Mouse (Mus musculus) brain, embryonic 14.5 days (tissue): ENCODE measurements at regions not wholly inside any gene's neighbourhood (a gene's known extent, or its start where the extent isn't known, plus 50 kb on each side); places are given as distances from the start of the nearest gene placed in this dataset.
A peak's percentile ranks its signal among the peaks of the same experiment; 100 is the strongest.

ENCODE experiments used
- DNase-seq: peaks from one replicate; pipeline ENCODE4 v3.0.0-alpha.2; 2011; ENCODE audit warnings: low read depth
- CTCF ChIP-seq: fragments of 200-500 bp; IDR thresholded peaks from 2 replicates; pipeline ENCODE4 v1.5.1; 2012; ENCODE audit warnings: inconsistent platforms, mild to moderate bottlenecking, moderate library complexity, borderline replicate concordance; ENCODE audit not compliant: insufficient read depth, insufficient read length; ENCODE audit errors: extremely low read depth
- POLR2A ChIP-seq: fragments of 200-500 bp; IDR thresholded peaks from 2 replicates; pipeline ENCODE4 v1.6.1; 2012; ENCODE audit warnings: mild to moderate bottlenecking, inconsistent platforms, borderline replicate concordance; ENCODE audit not compliant: poor library complexity, insufficient read depth, insufficient read length, severe bottlenecking; ENCODE audit errors: extremely low read depth

DNA sequence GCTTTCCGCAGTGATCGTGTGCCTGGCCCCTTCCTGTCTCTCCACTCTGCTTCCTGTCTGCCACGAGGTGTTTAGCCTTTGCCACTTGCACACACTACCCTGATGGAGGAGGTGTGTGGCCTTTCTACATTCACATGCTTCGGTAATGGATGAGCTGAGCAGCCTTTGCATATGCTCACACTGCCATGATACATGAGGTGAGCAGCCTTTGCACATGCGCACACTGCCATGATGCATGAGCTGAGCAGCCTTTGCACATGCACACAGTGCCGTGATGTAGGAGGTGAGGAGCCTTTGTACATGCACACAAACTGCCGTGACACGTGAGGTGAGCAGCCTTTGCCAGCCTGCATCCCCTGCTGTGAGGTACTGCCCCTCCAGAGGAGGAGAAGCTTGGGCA lies 58.3 kb downstream of the Erv3 start:
- TF ChIP-seq POLR2A = no peak
- TF ChIP-seq CTCF = no peak
- no peak for DNase-seq

DNA sequence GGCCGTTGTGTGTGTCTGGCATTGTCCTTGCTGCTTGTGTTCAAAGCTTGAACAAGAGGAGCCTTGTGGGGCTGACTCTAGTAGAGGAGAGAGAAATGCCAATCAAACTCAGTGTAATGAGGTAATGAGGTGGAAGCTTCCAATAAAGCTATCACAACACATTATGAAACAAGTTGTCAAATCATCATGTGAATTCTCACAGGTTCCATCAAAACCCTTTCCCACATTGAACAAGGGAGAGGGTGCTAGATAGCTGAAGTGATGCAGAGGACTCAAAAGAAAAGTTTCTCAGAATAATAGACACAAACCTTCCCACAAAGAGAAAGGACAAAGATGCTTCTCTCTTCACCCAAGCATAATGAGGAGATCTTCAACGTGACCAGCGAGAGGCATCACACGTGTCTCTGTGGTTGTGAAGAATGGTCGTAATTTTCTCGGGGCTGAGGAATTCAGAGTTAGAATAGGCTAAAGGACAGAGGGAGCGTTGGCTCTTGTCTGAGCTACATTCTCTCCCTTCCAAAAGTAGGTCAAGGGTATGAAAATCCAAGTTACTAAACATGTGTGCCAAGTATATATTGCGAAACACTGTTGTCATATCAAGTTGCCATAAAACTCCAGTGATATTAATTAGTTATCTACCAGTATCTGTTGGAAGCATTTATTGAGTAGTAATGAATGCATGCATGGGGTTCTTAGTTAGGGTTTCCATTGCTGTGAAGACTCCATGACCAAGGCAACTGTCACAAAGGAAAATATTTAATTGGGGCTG lies 59.2 kb downstream of the Erv3 start:
- DNase-seq = no peak
- TF ChIP-seq POLR2A (no peak), CTCF (no peak)

DNA sequence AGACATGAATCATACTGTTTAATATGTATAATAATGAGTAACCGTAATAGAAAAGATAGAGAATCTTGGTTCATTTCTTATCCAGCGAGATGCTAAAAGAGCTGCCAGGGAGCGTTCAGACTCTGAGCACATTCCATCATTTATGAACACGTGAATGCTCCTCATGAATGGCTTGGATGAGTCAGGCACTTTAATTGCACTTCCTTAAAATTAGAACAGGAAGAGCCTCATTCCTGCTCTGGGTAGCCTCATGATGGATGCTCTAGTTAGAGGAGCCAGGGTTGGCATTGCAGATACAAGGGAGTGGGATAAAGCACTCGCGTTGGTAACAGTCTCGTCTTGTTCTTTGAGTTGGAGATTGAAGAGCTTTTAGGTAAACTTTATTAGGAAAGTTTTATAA lies 60.1 kb downstream of the Erv3 start:
- no peak for DNase-seq
- TF ChIP-seq CTCF (no peak), POLR2A (no peak)

DNA sequence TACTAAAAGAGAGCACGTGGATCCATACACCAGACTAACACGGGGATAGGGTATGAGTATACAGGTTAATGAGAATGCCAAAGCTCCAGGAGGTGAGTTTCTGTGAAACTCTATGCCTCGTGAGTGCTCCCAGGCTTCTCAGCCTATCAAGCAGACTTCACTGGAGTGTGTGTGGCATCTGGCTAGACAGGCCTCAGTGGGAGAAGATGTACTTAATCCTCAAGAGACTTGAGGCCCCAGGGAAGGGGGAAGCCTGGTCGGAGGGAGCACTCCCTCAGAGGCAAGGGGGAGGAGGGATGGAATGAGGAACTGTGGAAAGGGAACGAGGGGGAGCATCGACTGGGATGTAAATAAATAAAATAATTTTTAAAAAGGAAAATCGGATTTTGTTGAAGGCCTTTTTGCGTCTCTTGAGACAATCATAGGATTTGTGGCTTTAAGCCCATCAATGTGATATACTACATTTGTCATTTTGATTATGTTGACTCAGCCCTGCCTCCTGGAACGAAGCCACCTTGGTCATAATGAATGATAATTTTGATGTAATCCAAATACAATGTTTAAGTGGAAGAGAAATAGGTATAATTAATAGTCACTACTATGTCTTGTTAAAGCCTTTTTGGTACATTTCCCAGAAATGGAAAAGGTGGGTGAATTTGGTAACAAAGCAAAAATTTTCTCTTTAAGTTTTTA lies 62.4 kb downstream of the Erv3 start:
- no peak for DNase-seq
- TF ChIP-seq CTCF = no peak
- TF ChIP-seq POLR2A = no peak

DNA sequence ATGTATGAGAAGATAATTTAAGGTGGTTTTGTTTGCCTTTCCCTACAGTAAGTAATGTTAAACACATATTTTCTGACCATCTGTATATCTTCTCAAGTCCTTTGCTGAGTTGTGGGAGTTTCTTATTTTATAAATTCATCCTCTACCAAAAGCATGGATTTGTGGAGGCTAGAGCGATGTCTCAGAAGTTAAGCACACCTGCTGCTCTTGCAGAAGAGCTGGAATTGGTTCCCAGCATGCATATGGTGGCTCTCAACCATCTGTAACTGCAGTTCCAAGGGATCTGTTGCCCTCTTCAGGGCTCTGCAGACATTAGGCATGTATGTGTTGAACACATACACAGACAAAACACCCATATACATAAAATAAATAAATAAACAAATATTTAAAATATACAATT lies 84.2 kb downstream of the Erv3 start:
- no peak for DNase-seq
- TF ChIP-seq CTCF (no peak), POLR2A (no peak)

DNA sequence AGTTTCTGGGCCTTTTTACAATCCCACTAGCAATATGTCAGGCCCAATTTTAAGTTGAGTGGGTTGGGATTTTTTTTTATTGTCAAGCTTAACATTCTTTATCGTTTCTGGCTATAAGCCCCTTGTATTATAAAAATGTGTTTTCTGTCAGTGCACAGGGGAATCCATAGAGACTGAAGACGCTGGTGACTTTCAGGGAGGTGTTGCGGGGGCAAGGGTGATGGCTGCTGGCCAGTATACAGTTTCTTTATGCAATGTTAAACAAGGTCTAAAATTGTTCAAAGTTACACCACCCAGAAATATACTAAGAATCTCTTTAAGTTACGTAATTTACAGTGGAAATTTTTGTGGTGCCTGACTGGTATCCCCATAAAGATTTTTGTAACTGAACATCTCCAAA lies 85.9 kb downstream of the Erv3 start:
- DNase-seq = no peak
- no peak for TF ChIP-seq CTCF
- TF ChIP-seq POLR2A = no peak

DNA sequence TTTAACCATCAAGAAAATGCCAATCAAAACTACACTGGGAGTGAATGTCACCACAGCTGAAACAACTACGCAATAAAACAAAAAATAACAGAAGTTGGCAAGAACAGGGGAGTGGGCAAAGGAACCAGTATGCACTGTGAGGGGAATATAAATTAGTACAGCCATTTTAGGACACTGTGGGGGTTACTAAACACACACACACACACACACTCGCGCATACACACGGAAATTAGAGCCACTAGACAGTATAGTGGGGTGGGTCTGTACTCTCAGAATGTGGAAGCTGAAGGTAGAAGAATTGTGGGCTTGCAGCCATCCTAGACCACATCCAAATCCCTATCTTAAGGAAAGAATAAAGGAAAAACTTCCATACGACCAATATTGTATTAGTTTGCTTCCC lies 87.4 kb downstream of the Erv3 start:
- TF ChIP-seq POLR2A (no peak), CTCF (no peak)
- DNase-seq = no peak

DNA sequence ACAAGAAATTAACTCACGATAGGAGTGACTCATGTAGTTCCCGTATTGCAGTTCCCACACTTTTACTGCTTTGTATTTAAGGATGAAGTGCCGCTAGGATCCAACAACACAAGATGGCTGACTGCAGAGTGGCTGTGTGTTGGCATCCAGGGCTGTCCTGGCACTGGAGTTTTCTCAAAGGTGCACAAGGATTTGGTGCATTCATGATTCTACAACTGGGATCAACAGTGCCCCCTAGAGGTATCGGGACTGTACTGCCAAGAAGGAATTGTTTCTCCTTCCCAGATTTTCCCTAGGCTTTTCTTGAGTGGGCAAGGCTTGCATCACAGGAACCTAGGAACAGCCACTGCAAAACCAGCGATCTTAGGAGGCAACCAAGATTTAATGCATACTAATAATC lies 88.7 kb downstream of the Erv3 start:
- peak; percentile 40 for DNase-seq
- TF ChIP-seq CTCF (peak; percentile 61), POLR2A (no peak)

DNA sequence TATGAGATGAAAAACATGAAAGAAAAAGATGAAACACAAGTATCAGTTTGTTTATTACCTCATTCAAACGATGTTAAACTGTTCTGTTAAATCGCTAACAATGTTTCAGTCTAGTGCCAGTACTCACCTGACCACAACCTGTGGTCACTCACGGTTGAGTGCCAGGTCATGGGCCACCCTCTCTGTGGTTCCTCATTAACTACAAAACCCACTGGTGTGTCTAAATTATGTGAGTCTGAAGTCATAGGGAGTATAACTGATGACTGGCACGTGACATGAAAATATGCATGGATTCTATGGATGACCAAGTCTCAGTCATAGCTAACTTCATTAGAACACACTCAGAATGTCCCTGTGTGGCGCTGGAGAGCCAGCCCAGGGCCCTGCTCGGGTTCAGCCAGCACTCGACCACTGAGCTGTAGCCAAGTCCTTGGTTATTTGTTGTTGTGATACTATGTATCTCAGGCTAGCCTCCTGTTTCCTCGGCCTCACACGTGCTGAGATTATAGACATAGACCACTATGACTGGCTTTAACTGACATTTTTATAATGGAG lies 89.8 kb downstream of the Erv3 start:
- no peak for DNase-seq

DNA sequence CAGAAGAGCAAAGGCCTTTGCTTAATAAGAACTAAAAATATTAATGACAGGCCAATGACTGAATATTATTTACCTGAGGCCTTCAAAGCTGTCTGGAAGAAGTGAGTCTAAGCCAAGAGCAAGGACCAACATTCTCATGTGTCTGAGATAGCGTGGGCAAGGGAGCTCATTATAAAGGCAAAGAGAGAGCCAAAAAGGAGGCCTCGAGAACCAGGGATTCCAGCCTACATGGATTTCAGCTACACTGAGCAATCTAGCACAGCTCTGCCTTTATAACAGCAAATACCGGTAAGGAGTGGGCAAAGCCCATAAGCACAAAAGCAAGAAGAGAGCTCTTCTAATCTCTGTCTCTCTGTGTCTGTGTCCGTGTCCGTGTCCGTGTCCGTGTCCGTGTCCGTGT lies 93.0 kb downstream of the Erv3 start:
- no peak for DNase-seq
- TF ChIP-seq CTCF = no peak
- no peak for TF ChIP-seq POLR2A

More for the DNA sequence above, 89.8 kb downstream of the Erv3 start:
- TF ChIP-seq CTCF (no peak), POLR2A (no peak)

DNA sequence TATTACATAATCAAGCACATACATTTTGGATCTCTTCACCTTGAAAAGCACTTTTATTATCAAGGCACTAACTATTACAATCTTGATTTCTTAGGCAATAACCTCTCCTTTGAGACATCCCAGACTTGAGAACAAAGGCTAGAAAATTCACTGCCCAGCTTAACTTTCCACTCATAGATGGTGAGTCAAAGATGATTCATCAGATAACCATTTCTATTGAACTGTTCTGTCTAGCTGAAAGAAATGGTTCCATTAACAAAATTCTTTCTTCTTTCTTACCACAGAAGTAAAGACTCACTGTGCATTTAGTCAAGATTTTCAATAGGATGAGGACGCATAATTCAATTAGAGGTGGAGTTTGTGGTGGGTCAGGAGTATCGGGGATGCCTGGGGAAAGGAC lies 98.0 kb downstream of the Erv3 start:
- no peak for TF ChIP-seq CTCF
- TF ChIP-seq POLR2A = no peak
- no peak for DNase-seq

DNA sequence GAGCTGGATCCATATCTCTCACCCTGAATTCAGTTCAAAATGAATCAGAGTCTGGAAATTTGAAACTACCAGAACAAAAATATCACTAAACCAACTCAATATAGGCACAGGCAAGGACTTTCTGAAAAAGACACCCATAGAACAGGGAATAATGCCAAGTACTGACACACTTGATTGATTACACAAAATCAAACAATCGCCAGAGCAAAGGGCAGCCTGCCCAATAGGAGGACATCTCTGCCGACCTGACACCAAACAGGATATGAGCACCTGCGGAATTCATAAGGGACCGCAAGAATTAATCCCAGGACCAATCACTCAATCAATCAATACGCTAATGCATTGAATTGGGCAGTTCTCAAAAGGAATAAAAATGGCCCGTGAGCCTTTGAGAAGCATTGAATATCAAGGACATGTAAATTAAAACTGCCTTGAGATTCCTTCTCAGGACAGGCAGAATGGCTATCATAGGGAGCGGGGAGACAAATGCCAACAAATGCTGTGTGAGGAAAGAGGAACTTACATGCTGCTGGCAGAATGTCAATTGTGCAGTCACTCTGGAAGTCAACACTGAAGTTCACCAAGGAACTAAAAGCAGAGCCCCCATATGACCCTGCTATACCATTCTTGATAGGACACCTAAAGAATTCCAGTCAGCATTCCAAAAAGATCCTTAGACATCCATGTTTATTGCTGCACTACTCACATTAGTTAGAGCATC lies 102.2 kb downstream of the Erv3 start:
- no peak for TF ChIP-seq POLR2A
- no peak for TF ChIP-seq CTCF
- DNase-seq = no peak

DNA sequence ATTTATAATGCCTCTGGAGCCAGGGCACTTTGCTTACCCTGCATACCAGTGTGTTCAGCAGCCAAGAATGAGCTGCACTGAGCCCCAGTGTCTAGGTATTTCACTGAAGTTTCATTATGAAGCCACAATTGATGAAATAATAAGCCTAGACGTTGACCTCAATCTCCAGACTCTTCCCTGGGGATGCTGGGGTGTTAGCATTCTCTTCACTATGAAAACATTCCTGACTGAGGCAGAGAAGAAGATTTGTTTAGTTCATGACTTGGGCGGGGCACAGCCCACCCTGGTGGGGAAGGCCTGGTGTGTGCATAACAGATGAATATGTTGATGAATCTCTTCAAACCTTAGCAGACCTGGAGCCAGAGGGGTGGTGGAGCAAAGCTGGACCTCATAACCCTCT lies 104.4 kb downstream of the Erv3 start:
- TF ChIP-seq CTCF = no peak
- TF ChIP-seq POLR2A = no peak
- DNase-seq = no peak
